Mouse (Mus musculus): ENCODE measurements around the gene Alg11.

DNA sequence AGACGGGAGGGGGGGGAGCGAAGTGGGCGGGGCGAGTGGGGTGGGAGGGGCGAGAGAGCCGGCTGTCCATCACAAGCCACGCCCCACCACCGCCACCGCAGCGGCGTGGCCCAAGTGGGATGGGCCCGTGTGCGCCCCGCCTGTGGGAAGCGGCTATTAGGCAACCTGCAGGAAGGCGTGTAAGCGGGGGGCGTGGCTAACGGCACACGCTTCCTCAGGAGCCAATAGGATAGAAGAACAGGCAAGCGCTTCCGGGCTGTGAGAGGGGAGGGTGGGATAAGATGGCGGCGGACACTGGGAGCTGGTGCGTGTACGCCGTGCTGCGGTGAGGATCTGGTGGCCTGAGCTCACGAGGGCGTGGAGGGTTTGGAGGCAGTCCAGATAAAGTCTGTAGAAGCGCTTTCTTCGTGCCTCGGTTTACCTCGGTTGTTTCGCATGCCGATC, at the start of gene Alg11:
- TF ChIP-seq CTCF (IDR thresholded peaks at IDR 0.05; ENCODE audit: control insufficient read depth, insufficient read depth, low read length) (no peak), POLR2A (IDR thresholded peaks at IDR 0.05; ENCODE audit: borderline replicate concordance, control insufficient read depth, low read depth, low read length) (peak; percentile 93)

Data from bone marrow, adult 2 months (tissue).